Mouse (Mus musculus) limb, embryonic 14.5 days (tissue): ENCODE measurements around the gene Serinc2. TPM values are rescaled to one million over a fixed set of nuclear protein-coding genes. Genes with fewer than 3 reads are reported as not detected.

Experiments
- ATAC-seq: fragments of 200-750 bp; cut with Nextera tagmentation; 2 replicates; pipeline ENCODE4 v1.8.0; 2017; ENCODE audit warnings: low read depth, moderate number of reproducible peaks, moderate TSS enrichment; ENCODE audit not compliant: low FRiP score
- DNase-seq: peaks from one replicate; pipeline ENCODE4 v3.0.0-alpha.2; 2015; ENCODE audit warnings: low spot score
- H3K27ac ChIP-seq: fragments of 300-500 bp; sonication (generic); replicated peaks from 2 replicates; pipeline ENCODE4 v1.5.1; 2014; ENCODE audit warnings: low read depth, mild to moderate bottlenecking, low read length, moderate library complexity, mixed read lengths
- H3K27me3 ChIP-seq: fragments of 300-500 bp; sonication (generic); 2 replicates; pipeline ENCODE4 v1.6.1; 2014; ENCODE audit warnings: low read length, mixed read lengths; ENCODE audit not compliant: control insufficient read depth, insufficient read depth
- H3K36me3 ChIP-seq: fragments of 300-500 bp; sonication (generic); 2 replicates; pipeline ENCODE4 v1.6.1; 2014; ENCODE audit warnings: mild to moderate bottlenecking, low read length, moderate library complexity, mixed read lengths; ENCODE audit not compliant: control insufficient read depth, insufficient read depth
- H3K4me1 ChIP-seq: fragments of 300-500 bp; sonication (generic); 2 replicates; pipeline ENCODE4 v1.6.1; 2014; ENCODE audit warnings: antibody characterized with exemption, low read length, mixed read lengths; ENCODE audit not compliant: control insufficient read depth, insufficient read depth
- H3K4me2 ChIP-seq: fragments of 300-500 bp; sonication (generic); replicated peaks from 2 replicates; pipeline ENCODE4 v1.6.1; 2014; ENCODE audit warnings: low read depth, mild to moderate bottlenecking, low read length, moderate library complexity; ENCODE audit not compliant: severe bottlenecking
- H3K4me3 ChIP-seq: fragments of 300-500 bp; sonication (generic); replicated peaks from 2 replicates; pipeline ENCODE4 v1.5.1; 2014; ENCODE audit warnings: low read length
- H3K9ac ChIP-seq: fragments of 300-500 bp; sonication (generic); 2 replicates; pipeline ENCODE4 v1.6.1; 2014; ENCODE audit warnings: mild to moderate bottlenecking, low read depth, low read length, moderate library complexity; ENCODE audit not compliant: severe bottlenecking
- H3K9me3 ChIP-seq: fragments of 300-500 bp; sonication (generic); 2 replicates; pipeline ENCODE4 v1.6.1; 2016; ENCODE audit warnings: low read length; ENCODE audit not compliant: control insufficient read depth
- POLR2A ChIP-seq: fragments of 200-500 bp; IDR thresholded peaks from 2 replicates; pipeline ENCODE4 v1.8.0; 2012; ENCODE audit warnings: inconsistent platforms, mild to moderate bottlenecking, moderate library complexity, borderline replicate concordance; ENCODE audit not compliant: insufficient read depth, insufficient read length; ENCODE audit errors: extremely low read depth
- WGBS: fragments of 180-500 bp; shearing (Covaris S2); extraction: QIAGEN DNeasy Blood & Tissue Kit; methylation state at CpG from one replicate; pipeline ENCODE4 v1.1.7; 2014; 5-methylcytosine and 5-hydroxymethylcytosine counted together
- polyA plus RNA-seq, 2 experiments: library from polyadenylated mRNA; depleted of rRNA in 1 of 2; stranded (reverse) in 1 of 2; unstranded in 1 of 2; fragments of >200 nt; fragmentation: Nextera tagmentation in 1 of 2; extraction: Ambion mirVana in 1 of 2; gene quantifications; 2 replicates each; pipeline versions ENCODE4 v1.2.1 to v1.2.3; 2012 to 2014

Gene Serinc2
- polyA plus RNA-seq, 2 experiments, result 150 to 161 TPM

DNA sequence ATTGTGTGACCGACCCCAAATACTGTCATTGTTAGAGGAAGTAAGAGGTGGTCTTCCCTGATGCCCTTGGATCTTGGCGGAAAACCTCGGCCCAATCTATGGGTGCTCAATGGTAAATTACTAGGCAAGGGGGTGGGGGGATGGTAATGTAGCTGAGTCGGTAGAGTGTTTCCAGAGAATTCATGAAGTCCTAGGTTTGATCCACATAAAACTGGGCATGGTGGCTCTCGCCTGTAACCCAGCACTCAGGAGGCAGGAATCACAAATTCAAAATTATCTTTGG is 3.2 kb downstream of the Serinc2 start:
- ATAC-seq (no peak), DNase-seq (no peak)
- TF ChIP-seq POLR2A, result no peak
- Histone ChIP-seq H3K4me1 (peaks cover 10% of the 10 kb centered on the region; the same call in 1 of the 2 replicates), H3K4me3 (peak overlapping the region; percentile 86), H3K27ac (no peak overlapping the region), H3K36me3 (peaks cover 7% of the 10 kb centered on the region), H3K4me2 (peak overlapping the region; percentile 76), H3K27me3 (no peaks in the 10 kb centered on the region), H3K9me3 (no peaks in the 10 kb centered on the region), H3K9ac (peak overlapping the region; percentile 90; the same call in 1 of the 2 replicates)
- WGBS, result 39% methylated on average over 5 of the region's 5 CpGs

- Histone ChIP-seq H3K4me3 (peak overlapping the region; percentile 86), H3K9me3 (no peaks in the 10 kb centered on the region), H3K27me3 (no peaks in the 10 kb centered on the region), H3K9ac (peak overlapping the region; percentile 90), H3K27ac (peak overlapping the region; percentile 91), H3K4me1 (peaks cover 10% of the 10 kb centered on the region; the same call in 1 of the 2 replicates), H3K36me3 (peaks cover 10% of the 10 kb centered on the region), H3K4me2 (peak overlapping the region; percentile 76)
- peak; percentile 62 for ATAC-seq
- TF ChIP-seq POLR2A, result peak; percentile 64; the same call in 1 of the 2 replicates
- under 1% methylated on average over 61 of the region's 62 CpGs for WGBS
- DNase-seq, result peak; percentile 44
Observed at GRCm38 (mm10) chr4:130275016-130275822, 3.8 kb downstream of the Serinc2 start.

GRCm38 (mm10) chr4:130274346-130275015 is 4.5 kb downstream of the Serinc2 start:
- H3K4me3 ChIP-seq, result peak overlapping the region; percentile 86
- peaks cover 10% of the 10 kb centered on the region for H3K36me3 ChIP-seq
- WGBS, result 1% methylated on average over 27 of the region's 29 CpGs
- ATAC-seq (peak; percentile 85), DNase-seq (peak; percentile 61)
- H3K27me3 ChIP-seq, result no peaks in the 10 kb centered on the region
- TF ChIP-seq POLR2A, result 0 out of 2 replicates have a peak, but pooled peaks have one; percentile 78
- peak overlapping the region; percentile 76 for H3K4me2 ChIP-seq
- H3K9ac ChIP-seq, result peak overlapping the region; percentile 90
- H3K4me1 ChIP-seq, result peaks cover 10% of the 10 kb centered on the region; the same call in 1 of the 2 replicates
- H3K9me3 ChIP-seq, result no peaks in the 10 kb centered on the region
- H3K27ac ChIP-seq, result peak overlapping the region; percentile 91

- TF ChIP-seq POLR2A, result no peak
- WGBS, result 13% methylated on average over 11 of the region's 12 CpGs
Observed at GRCm38 (mm10) chr4:130273698-130274345, 5.2 kb downstream of the Serinc2 start.

More at GRCm38 (mm10) chr4:130273698-130274345, 5.2 kb downstream of the Serinc2 start:
- H3K4me1 ChIP-seq, result peaks cover 10% of the 10 kb centered on the region; the same call in 1 of the 2 replicates
- H3K27ac ChIP-seq, result peak overlapping the region; percentile 91
- H3K27me3 ChIP-seq, result no peaks in the 10 kb centered on the region
- peak; percentile 7 for ATAC-seq
- peaks cover 10% of the 10 kb centered on the region for H3K36me3 ChIP-seq
- H3K9ac ChIP-seq, result peak overlapping the region; percentile 90
- no peak for DNase-seq
- H3K4me2 ChIP-seq, result peak overlapping the region; percentile 76
- no peaks in the 10 kb centered on the region for H3K9me3 ChIP-seq
- H3K4me3 ChIP-seq, result peak overlapping the region; percentile 86
